Mouse (Mus musculus) midbrain, embryonic 10.5 days (tissue): Measurements from ENCODE around the gene Acod1. TPM values are rescaled to one million over a fixed set of nuclear protein-coding genes. Genes with fewer than 3 reads are reported as not detected.

Experiments
- DNase-seq: peaks from one replicate; pipeline ENCODE4 v3.0.0-alpha.2; 2017; ENCODE audit warnings: low spot score
- H3K27ac ChIP-seq: fragments of 300-500 bp; sonication (generic); replicated peaks from 2 replicates; pipeline ENCODE4 v1.5.1; 2016; ENCODE audit warnings: mild to moderate bottlenecking
- H3K27me3 ChIP-seq: fragments of 300-500 bp; sonication (generic); 2 replicates; pipeline ENCODE4 v1.6.1; 2016; ENCODE audit warnings: low read depth, mild to moderate bottlenecking; ENCODE audit not compliant: poor library complexity, severe bottlenecking
- H3K36me3 ChIP-seq: fragments of 300-500 bp; sonication (generic); 2 replicates; pipeline ENCODE4 v1.6.1; 2016; ENCODE audit warnings: mild to moderate bottlenecking, moderate library complexity
- H3K4me1 ChIP-seq: fragments of 300-500 bp; sonication (generic); 2 replicates; pipeline ENCODE4 v1.6.1; 2016
- H3K4me3 ChIP-seq: fragments of 300-500 bp; sonication (generic); 2 replicates; pipeline ENCODE4 v1.5.1; 2016; ENCODE audit warnings: mild to moderate bottlenecking, moderate library complexity
- H3K9me3 ChIP-seq: fragments of 300-500 bp; sonication (generic); replicated peaks from 2 replicates; pipeline ENCODE4 v1.6.1; 2016; ENCODE audit warnings: mild to moderate bottlenecking
- WGBS: fragments of 180-500 bp; shearing (Covaris S2); methylation state at CpG from one replicate; pipeline ENCODE4 v1.1.7; 2016; 5-methylcytosine and 5-hydroxymethylcytosine counted together
- polyA plus RNA-seq: library from polyadenylated mRNA; unstranded; fragments of >200 nt; fragmentation: Nextera tagmentation; extraction: Ambion mirVana; gene quantifications from 2 replicates; pipeline ENCODE4 v1.2.1, GENCODE M21; 2016

The Acod1 gene
- polyA plus RNA-seq, 1 experiment from 2014 or later: not detected

- H3K4me1 ChIP-seq: peaks cover 7% of the 10 kb centered on the region; the same call in 1 of the 2 replicates
- no peaks in the 10 kb centered on the region for H3K27me3 ChIP-seq
- H3K4me3 ChIP-seq: no peak overlapping the region
- no peak for DNase-seq
- H3K27ac ChIP-seq: no peak overlapping the region
- WGBS: 91% methylated on average over 16 of the region's 16 CpGs
- H3K9me3 ChIP-seq: no peaks in the 10 kb centered on the region
- peaks cover 82% of the 10 kb centered on the region for H3K36me3 ChIP-seq
These were observed 31.5 kb downstream of the Acod1 start for GRCm38 (mm10) chr14:103078006-103078912.

GRCm38 (mm10) chr14:103079209-103079977, 32.6 kb downstream of the Acod1 start:
- Histone ChIP-seq H3K27me3 (no peaks in the 10 kb centered on the region), H3K4me3 (no peak overlapping the region), H3K4me1 (peaks cover 7% of the 10 kb centered on the region; the same call in 1 of the 2 replicates), H3K36me3 (peaks cover 83% of the 10 kb centered on the region), H3K9me3 (no peaks in the 10 kb centered on the region), H3K27ac (no peak overlapping the region)
- no peak for DNase-seq
- WGBS: 90% methylated on average over 9 of the region's 9 CpGs

GRCm38 (mm10) chr14:103085840-103086533, 39.2 kb downstream of the Acod1 start:
- no peaks in the 10 kb centered on the region for H3K9me3 ChIP-seq
- no peak overlapping the region for H3K27ac ChIP-seq
- WGBS: 90% methylated on average over 1 of the region's 1 CpGs
- no peaks in the 10 kb centered on the region for H3K4me1 ChIP-seq
- H3K27me3 ChIP-seq: no peaks in the 10 kb centered on the region
- no peak for DNase-seq
- H3K36me3 ChIP-seq: peaks cover 86% of the 10 kb centered on the region
- H3K4me3 ChIP-seq: no peak overlapping the region

- peaks cover 89% of the 10 kb centered on the region for H3K36me3 ChIP-seq
- no peak for DNase-seq
- WGBS: 94% methylated on average over 4 of the region's 4 CpGs
- H3K27me3 ChIP-seq: no peaks in the 10 kb centered on the region
- no peaks in the 10 kb centered on the region for H3K4me1 ChIP-seq
- H3K27ac ChIP-seq: no peak overlapping the region
- no peak overlapping the region for H3K4me3 ChIP-seq
- H3K9me3 ChIP-seq: no peaks in the 10 kb centered on the region
These were observed 40.0 kb downstream of the Acod1 start for GRCm38 (mm10) chr14:103086671-103087324.

- Histone ChIP-seq H3K36me3 (peaks cover 87% of the 10 kb centered on the region), H3K4me1 (no peaks in the 10 kb centered on the region), H3K4me3 (no peak overlapping the region), H3K27me3 (no peaks in the 10 kb centered on the region), H3K27ac (no peak overlapping the region), H3K9me3 (no peaks in the 10 kb centered on the region)
- DNase-seq: no peak
- WGBS: 86% methylated on average over 5 of the region's 5 CpGs
These were observed 41.1 kb downstream of the Acod1 start for GRCm38 (mm10) chr14:103087846-103088245.

GRCm38 (mm10) chr14:103088624-103089023, 41.8 kb downstream of the Acod1 start:
- no peaks in the 10 kb centered on the region for H3K4me1 ChIP-seq
- peaks cover 87% of the 10 kb centered on the region for H3K36me3 ChIP-seq
- no peak overlapping the region for H3K4me3 ChIP-seq
- no peaks in the 10 kb centered on the region for H3K27me3 ChIP-seq
- H3K9me3 ChIP-seq: no peaks in the 10 kb centered on the region
- peak; percentile 32 for DNase-seq
- 73% methylated on average over 6 of the region's 6 CpGs for WGBS
- no peak overlapping the region for H3K27ac ChIP-seq

GRCm38 (mm10) chr14:103093236-103093635, 46.5 kb downstream of the Acod1 start:
- peaks cover 18% of the 10 kb centered on the region for H3K4me1 ChIP-seq
- no peak overlapping the region for H3K4me3 ChIP-seq
- 87% methylated on average over 3 of the region's 3 CpGs for WGBS
- no peak for DNase-seq
- H3K36me3 ChIP-seq: peaks cover 68% of the 10 kb centered on the region
- H3K27ac ChIP-seq: no peak overlapping the region
- no peaks in the 10 kb centered on the region for H3K27me3 ChIP-seq
- no peaks in the 10 kb centered on the region for H3K9me3 ChIP-seq

- DNase-seq: no peak
- WGBS: 82% methylated on average over 4 of the region's 4 CpGs
- Histone ChIP-seq H3K27me3 (no peaks in the 10 kb centered on the region), H3K36me3 (peaks cover 63% of the 10 kb centered on the region), H3K9me3 (no peaks in the 10 kb centered on the region), H3K4me3 (no peak overlapping the region), H3K27ac (no peak overlapping the region), H3K4me1 (peaks cover 18% of the 10 kb centered on the region)
These were observed 46.9 kb downstream of the Acod1 start for GRCm38 (mm10) chr14:103093670-103094069.

- H3K4me3 ChIP-seq: no peak overlapping the region
- peaks cover 53% of the 10 kb centered on the region for H3K36me3 ChIP-seq
- peaks cover 18% of the 10 kb centered on the region for H3K4me1 ChIP-seq
- H3K27ac ChIP-seq: no peak overlapping the region
- DNase-seq: no peak
- WGBS: 95% methylated on average over 8 of the region's 8 CpGs
- no peaks in the 10 kb centered on the region for H3K27me3 ChIP-seq
- H3K9me3 ChIP-seq: no peaks in the 10 kb centered on the region
These were observed 48.3 kb downstream of the Acod1 start for GRCm38 (mm10) chr14:103095036-103095435.

GRCm38 (mm10) chr14:103095826-103096225, 49.0 kb downstream of the Acod1 start:
- Histone ChIP-seq H3K27me3 (no peaks in the 10 kb centered on the region), H3K27ac (no peak overlapping the region), H3K36me3 (peaks cover 51% of the 10 kb centered on the region), H3K4me1 (peaks cover 18% of the 10 kb centered on the region), H3K9me3 (no peaks in the 10 kb centered on the region), H3K4me3 (no peak overlapping the region)
- DNase-seq: no peak
- 94% methylated on average over 8 of the region's 8 CpGs for WGBS

GRCm38 (mm10) chr14:103096621-103097020, 49.8 kb downstream of the Acod1 start:
- no peak for DNase-seq
- 88% methylated on average over 6 of the region's 6 CpGs for WGBS

GRCm38 (mm10) chr14:103098213-103098586, 51.4 kb downstream of the Acod1 start:
- 4% methylated on average over 2 of the region's 2 CpGs for WGBS
- no peak for DNase-seq
- peaks cover 31% of the 10 kb centered on the region for H3K36me3 ChIP-seq
- H3K27ac ChIP-seq: peak overlapping the region; percentile 99
- H3K4me1 ChIP-seq: peaks cover 29% of the 10 kb centered on the region
- H3K27me3 ChIP-seq: no peaks in the 10 kb centered on the region
- H3K4me3 ChIP-seq: peak overlapping the region; percentile 85
- no peaks in the 10 kb centered on the region for H3K9me3 ChIP-seq

More at GRCm38 (mm10) chr14:103096621-103097020, 49.8 kb downstream of the Acod1 start:
- H3K27ac ChIP-seq: no peak overlapping the region
- H3K36me3 ChIP-seq: peaks cover 43% of the 10 kb centered on the region
- H3K4me1 ChIP-seq: peaks cover 18% of the 10 kb centered on the region
- no peak overlapping the region for H3K4me3 ChIP-seq
- no peaks in the 10 kb centered on the region for H3K27me3 ChIP-seq
- H3K9me3 ChIP-seq: no peaks in the 10 kb centered on the region
